Mouse (Mus musculus): ENCODE measurements around the gene Synj1.

Synj1 gene

DNA sequence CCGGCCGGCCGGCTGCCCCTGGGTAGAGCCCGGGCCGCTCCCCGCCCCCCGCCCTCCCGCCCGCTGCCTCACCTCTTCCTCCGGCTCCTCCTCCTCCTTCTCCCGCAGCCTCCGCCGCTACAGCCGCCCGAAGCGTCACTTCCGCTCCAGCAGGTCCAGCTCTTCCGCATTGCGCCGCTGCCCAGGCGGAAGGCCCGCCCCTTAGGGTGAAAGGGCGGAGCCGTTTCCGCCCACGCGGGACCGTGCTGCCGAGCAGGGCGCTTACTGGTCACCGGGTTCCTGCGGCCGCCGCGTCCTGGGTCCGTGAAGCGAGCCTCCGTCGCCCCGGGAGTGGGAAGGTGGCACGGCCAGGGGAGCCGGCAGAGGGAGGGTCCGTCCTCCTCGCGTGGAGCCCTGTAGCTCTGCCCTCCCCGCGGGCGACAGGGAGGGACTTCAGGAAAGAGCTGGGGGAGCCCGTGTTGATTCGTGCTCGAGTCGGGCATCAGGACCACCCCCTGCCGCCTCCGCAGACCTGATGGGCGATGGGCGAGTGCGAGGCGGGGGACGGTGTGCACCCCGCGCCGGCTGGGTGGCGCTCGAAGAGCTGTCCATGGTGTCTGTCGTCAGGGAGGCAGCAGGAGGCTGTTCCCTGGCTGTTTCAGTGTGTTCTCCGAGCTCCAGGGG is at the start of gene Synj1:
Gene Synj1, minus strand, starts transcription at position 288 of the 663 bp plus-strand sequence.
- DNase-seq (ENCODE audit: low read depth, low spot score) = peak; percentile 85

DNA sequence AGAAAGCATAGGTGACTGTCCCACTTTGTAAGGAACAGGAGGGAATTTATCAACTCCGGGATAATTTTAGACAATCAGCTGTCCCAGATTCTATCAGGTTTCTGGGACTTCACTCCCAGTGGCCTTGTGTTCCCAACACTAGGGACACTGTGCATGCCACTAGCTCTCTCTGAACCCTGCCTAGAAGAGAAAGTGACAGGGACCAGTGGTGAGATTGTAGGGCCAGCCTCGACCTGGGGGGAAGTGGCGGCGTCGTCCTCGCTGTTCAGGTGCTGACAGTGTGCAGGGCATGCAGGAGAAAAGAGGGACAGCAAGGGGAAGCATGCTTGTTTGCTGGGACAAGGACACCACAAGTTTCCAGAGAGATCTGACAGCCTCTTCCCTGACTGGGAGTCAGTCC is 46.6 kb upstream of the Synj1 start:
- DNase-seq (ENCODE audit: low read depth, low spot score) = no peak

DNA sequence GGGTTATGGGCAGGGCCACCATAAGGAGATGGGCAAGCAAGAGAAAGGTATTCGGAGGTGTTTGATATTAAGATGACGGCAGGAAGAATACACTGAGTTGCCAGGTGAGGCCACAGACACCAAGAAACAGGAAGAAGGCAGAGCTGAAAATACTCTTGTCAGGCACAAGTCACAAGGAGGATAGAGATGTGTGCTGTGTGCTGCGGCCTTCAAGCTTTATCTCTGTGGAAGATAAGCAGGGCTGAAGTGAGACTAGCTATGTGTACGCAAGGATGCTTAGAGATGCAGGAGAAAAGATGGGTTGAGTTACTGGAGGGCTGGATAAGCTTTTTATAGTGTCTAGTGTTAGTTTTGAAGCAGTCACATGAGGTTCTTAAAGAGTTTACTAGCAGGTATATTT is 46.2 kb upstream of the Synj1 start:
- DNase-seq (ENCODE audit: low read depth, low spot score) = no peak

DNA sequence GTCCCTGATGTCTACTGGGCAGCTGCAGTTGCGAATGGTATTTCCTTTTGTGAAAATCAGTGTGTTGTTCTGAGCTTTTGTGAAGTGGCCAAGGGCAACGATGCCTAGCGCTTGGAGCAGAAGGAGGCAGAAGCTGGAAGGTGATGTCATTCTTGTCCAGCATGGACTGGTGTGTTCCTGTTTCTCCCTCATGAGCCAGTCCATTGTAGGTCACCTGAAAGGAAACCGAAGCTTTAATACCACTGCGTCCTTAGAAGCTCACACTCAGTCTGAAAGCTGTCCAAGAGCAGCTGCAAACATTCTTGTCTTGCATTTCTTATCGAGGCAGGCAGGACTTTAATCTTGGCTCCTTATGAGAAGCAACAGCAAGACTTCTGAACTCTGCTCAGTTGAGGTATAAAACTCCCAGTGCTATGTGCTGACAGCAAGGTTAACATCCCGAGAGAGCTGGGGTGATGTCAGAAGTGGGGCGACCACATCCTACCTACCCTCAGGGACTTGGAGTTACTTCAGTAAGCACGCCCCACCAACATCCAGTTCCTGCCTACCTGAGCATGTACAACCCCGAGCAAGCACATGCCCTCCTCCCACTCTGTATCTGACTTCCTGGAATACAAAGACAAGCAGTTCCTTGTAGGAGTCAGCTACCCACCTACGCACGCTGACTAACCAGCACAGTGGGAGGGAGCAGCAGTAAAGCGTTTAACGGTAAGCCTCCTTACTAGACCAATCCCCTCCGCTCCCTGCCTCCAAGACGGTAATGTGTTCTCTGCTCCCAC is 45.1 kb upstream of the Synj1 start:
- DNase-seq (ENCODE audit: low read depth, low spot score) = no peak

DNA sequence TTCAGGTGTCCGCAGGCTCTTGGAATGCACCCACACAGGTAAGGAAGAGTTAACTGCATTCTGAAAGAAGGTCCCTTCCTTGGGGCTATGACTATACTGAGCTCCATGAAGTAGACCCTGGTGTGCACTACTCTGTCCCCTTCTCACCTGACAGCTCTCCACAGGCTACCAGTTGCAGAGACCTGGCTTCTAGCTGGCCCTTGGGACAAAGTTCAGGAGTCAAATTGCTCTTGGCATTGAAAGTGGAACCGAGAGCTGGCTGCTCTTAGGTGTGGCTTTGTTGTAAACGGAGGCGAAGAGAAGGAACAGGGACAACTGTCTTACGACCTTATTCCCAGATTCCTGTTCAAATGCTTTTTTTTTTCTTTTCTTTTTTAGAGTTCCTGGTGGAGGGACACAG is 44.0 kb upstream of the Synj1 start:
- DNase-seq (ENCODE audit: low read depth, low spot score) = no peak

DNA sequence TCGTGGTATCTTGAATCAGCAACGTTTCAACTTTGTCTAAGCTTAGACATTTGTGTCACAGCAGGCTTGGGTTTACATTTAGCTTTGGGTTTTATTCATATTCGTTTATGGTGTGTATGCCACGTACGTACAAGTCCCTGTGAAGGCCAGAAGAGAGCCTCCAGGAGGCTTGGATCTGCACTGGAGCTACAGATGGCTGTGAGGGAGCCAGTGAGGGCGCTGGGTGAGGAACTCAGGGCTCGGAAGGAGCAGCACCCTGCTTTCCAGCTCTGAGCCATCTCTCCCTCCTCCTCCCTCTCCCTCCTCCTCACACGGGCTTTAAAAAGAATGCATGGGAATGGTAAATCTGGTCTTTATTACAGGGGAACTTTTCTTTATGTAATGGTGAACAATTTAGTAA is 42.5 kb upstream of the Synj1 start:
- DNase-seq (ENCODE audit: low read depth, low spot score) = no peak

DNA sequence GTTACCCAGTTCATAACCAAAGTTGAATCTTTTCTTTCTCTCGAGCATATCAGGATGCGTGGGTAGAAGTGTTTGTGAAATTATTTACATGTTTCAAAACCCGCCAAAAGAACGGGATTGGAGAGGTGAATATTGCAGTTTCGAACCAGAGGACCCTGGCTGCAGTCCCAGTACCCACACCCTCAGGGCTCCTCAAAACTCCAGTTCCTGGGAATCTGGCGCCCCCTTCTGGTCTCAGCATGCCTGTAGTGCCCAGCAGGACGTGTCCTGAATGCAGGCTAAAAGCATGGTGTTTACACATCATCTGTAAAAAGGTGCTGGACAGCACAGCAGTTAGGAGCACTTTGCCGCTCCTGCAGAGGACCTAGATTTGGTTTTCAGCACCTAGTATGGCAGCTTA is 34.4 kb upstream of the Synj1 start:
- DNase-seq (ENCODE audit: low read depth, low spot score) = peak; percentile 24

DNA sequence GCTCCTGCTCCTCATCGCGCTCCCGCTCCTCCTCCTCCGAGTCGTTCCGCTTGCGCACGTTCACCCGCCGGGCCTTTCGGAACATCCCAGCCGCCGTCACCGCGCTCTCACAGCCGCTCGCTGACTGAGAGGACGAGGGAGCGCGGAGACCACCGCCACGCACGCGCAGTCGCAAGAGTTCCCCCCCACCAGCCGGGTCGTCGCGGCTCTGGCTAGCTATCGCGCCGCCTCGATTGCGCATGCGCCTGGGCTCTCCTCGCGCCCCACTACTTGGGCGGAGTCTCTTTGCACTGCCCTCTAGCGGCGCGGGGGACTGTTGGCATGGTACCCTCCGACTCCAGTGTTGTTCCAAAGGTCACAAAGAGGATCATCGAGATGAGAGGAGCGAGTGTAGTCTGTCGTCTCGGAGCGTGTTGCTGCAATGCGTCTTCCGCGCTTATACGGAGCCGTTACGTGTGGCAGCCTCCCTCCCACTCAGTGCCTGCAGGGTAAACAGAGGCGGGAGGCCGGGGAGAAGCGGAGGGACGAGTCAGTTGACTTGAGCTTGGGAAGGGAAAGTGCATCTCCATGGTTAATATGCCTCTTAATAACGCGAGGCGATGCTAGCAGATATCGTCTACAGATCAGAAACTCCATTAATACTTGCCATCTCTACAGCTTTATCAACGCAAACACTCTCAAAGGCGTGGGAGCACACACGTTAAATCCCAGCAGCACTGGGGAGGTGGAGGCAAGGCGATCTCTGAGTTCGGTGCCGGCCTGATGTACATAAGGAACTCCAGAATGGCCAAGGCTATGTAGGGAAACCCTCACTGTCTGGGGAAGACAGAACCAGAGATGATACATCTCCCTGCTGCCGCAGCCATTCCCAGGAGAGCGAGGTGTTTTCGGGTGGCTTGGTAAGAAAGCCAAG is 33.4 kb upstream of the Synj1 start, which contains the start of gene Paxbp1:
Gene Paxbp1, minus strand, starts transcription at position 274 of the 913 bp plus-strand sequence.
- peak; percentile 98 for DNase-seq (ENCODE audit: low read depth, low spot score)

DNA sequence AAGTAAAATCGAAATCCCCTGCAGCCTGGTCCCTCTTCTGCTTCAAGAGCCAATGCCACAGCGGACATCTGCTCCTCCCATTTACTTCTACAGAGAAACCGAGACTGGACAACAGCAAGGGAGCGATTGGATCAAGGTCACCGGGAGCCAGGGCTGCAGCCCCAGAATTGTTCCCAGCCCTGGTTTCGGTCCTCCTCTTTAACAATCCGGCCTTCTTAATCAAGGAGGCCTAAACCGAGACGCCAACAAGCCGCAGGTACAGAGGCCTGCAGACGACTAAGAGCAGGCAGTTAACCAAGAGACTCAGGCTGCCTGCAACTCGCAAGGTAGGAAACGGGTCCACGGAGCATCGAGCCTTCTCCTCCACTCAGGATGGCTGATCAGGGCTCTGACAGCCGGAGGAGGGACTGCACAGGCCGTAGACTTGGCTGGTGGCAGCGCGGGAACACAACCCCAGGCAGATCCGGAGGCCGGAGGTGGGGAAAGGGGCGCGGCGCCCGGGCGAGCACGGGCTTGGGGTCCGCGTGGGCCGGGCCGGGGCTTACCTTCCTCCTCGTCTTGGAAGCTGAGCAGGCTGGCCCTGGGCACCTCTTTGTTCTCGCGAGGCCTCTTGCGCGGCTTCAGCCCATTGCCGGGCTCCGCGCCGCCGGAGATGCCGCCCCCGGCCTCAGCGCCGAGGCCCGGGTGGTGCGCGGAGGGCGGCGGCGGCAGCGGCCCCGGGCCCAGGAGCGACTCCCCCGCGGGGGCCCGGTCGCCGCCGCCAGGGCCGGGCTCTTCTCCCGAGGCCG is 32.5 kb upstream of the Synj1 start:
- peak; percentile 27 for DNase-seq (ENCODE audit: low read depth, low spot score)

DNA sequence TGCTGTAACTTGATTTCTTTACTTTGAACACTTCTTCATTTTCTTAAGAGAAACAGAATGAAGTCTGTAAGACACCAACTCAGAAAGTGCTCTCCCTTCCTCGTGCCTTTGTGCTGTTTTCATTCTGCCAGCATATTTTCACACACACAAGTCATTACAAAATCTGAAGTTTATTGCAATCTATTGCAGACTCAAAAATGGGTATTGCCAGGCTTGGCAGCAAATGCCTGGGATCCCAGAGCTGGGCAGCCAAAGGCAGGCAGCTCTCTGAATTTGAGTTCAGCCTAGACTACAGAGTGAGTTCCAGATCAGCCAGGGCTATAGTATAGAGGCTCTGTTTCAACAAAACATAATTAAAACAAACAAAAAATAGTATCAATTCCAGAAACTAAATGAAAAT is 31.5 kb upstream of the Synj1 start:
- DNase-seq (ENCODE audit: low read depth, low spot score) = no peak

DNA sequence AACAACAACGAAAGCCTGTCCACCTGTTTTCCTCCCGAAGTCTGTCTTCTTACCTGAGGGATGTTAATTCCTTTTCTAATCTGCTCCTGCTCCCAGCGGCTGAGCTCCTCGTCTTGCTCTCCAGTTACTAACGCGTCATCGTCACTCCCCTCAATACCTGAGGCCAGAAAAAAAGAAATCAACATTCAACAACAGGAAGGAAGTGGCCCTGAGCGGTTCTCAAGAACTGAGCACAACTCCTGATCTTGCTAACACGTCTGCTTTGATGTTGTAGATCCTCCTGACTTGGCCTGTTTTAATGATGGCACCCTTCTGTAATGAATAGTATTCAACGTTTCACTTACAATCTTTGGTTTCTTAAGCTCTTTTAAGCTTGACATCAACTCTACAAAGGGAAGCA is 24.8 kb upstream of the Synj1 start:
- DNase-seq (ENCODE audit: low read depth, low spot score) = no peak

DNA sequence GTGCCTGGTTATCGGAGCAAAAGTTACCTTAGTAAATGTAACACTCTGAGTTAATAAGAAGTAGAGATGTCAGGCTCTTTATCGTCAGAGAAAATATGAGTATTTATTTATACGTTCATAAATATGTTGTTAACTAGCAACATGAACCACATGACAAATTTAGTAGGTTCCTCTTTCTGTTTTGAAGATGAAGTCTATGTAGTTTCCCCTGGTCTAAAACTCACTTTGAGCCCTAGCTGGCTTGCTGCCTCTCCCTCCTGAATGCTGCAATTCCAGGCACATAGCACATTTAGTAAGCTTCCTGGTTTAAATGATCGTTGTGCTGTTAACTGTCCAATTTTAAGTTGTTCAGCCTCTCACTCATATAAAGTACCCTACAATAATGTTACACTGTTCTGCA is 19.6 kb upstream of the Synj1 start:
- DNase-seq (ENCODE audit: low read depth, low spot score) = no peak

DNA sequence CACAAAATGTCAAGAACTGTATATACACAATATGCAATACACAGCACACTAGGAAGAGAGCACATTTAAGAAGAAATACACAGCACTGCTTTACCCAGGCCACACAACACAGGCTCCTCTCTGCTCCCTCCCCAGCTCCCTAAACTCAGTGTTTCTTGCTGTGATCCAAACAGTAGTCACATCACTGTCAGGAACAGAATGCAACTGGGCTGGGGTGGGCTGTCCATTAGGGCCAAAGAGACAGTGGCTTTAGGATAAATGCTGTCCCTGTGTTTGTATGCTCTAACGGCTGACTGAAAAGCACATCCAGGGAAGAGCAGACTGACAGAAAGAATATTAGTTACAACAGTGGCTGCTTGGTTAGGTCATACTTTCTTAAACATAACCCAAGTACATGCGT is 18.8 kb upstream of the Synj1 start:
- no peak for DNase-seq (ENCODE audit: low read depth, low spot score)

DNA sequence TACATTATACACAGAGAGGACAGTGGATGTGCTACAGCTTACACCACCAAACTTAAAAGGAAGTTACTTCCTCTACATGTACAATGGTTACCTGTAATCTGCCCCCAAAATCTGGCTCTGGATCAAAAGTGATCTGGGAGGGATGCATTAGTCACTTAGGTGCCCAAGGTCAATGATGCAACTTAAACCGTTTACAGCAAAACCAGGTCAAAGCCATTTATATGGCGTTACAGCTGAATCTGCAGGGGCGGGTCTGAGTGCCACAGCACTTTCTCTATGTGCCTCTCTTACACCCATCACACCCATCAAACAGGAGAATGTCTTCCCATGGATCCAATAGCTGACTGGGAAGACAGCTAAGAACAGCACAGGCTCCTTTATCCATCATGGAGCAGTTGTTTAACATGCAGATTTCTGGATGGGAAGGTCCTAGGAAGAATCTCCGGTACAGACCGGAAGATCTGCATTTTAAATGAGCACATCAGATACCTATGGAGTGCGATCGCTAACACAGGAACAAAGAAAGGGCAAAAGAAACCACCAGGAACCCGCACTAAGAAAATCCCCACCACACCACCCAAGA is 18.1 kb upstream of the Synj1 start:
- DNase-seq (ENCODE audit: low read depth, low spot score) = no peak

DNA sequence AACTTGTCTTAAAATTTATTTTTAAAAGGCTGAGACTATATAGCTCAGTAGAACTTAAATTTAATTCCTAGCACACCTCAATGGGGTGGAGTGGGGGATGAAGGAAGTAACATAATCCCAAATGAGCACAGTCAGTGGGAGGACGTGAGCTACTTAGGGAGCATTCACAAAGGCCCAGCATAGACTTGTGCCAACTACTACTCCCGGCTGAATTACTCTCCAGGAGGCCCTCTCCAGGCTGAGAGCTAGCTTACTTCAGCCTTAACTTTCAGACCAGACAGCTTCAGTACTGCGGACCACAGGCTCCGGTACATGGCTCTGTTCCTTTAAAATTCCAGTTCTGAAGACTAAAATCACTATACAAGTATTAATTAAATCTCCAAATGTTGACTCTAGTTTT is 15.2 kb upstream of the Synj1 start:
- no peak for DNase-seq (ENCODE audit: low read depth, low spot score)

DNA sequence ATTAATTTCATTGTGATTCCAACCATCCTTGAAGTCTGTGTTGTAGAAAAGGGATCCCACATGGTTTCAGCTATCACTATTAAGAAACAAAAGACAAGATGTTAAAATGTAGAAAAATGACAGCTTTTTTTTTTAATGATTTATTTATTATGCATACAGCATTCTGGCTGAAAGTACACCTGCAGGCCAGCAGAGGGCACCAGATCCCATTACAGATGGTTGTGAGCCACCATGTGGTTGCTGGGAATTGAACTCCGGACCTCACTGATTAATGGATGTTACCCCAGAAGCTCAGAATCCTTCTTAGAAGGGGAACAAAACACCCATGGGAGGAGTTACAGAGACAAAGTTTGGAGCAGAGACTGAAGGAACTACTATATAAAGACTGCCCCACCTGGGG is 12.3 kb upstream of the Synj1 start:
- DNase-seq (ENCODE audit: low read depth, low spot score) = no peak

DNA sequence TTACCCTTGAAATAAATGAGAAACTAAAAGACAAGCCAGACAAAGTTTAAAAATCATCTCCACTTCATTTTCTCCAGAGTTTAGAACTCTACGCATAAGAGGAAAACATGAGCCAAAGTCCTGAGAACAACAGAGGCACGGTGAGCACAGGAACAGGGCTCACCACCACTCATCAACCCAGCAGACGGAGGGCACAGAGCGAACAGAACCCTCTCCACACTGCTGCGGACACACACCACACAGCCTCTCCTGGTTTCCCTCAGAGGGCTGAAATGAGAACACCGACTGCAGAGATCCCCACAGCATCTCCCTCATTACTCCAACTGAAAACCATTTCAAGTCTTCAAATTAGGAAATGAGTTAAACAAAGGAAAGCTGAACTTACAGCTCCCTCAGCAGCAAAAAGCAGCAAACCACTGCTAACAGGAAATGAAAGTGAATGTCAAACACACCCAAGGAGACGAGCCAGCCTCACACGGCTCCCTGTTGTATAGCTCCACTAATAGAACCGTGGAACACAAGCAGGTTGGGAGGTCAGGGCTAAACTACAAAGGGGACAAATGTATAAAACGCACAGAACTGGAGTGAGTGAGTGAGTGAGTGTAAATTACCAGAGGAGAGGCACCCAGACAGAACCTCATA is 9.9 kb upstream of the Synj1 start:
- no peak for DNase-seq (ENCODE audit: low read depth, low spot score)

DNA sequence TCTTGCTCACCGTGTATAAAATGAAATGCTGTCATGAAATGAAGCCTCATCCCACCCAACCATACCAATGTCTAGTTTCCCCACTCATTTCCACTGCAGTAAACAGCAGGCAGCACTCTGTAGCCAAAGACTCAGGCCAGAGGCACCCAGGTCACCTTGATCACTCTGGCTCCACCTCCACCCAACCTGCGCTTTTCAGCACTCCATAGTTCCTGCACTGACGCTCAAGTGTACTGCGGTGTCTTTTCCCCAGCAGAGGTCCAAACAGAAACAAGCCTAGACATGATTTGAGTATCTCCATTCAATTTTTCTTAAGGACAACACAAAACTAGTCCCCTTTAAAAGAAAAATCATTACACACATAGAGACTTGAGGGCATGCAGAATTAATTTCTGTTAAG is 8.4 kb upstream of the Synj1 start:
- no peak for DNase-seq (ENCODE audit: low read depth, low spot score)

DNA sequence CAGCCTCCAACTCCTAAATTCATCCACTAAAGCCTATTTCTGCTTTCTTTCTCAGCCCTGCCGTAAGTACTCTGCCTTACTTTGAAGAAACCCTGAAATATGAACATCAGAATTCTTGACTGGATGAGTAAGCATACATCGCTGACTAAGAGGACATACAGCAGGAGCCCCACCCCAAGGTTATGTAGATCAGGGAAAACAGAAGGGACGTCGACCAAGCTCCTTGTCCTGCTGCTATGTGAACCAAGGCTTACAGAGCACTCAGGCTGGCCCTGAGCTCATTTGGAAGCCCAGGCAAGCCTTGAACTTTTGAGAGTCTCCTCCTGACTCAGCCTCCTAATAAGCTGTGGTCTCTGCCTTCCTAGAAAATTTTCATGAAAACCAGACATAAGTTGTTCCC is 4.7 kb upstream of the Synj1 start:
- no peak for DNase-seq (ENCODE audit: low read depth, low spot score)

DNA sequence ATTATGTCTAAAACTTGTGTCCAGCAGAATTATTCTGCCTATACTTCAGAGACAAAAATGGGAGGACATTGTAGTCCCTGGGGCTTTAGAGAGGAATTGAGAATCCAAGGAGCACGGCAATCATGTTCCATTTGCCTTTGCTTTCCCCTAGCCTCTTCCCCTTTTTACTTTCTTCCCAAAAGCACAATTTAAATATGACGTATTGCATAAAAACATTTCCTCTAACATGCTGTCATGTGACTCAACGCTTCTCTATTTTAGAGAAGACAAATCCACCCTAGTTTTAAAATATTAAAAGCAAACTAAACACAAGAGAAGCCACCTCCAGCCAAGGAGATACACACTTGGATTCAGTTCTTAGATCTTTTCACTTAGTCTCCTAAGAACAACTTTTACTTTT is 739 bp upstream of the Synj1 start:
- no peak for DNase-seq (ENCODE audit: low read depth, low spot score)

DNA sequence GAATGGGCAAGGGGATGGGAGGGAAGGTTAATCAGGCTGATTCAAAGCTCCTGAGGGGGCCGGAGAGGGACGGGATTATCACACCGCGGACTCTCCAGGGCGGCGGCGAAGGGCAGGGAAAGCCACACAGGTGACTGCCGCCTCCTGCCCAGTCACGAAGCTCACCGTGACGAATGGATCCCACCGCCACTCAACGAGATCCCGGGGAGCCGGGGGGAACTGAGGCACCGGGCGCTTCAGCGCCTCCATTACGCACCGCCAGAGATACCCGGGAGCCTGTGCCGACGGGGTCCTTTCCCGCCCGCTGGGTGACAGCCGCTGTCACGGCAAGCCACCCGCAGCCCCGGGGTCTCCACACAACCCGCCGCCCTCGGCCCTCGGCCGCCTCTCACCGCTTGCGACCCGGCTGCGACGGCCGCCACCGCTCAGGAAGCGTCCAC is 507 bp downstream of the Synj1 start:
- peak; percentile 26 for DNase-seq (ENCODE audit: low read depth, low spot score)
